Mouse (Mus musculus) granulocyte monocyte progenitor cell, adult 5-6 weeks (primary cell): ENCODE results near the gene Moap1. TPM values are rescaled to one million over a fixed set of nuclear protein-coding genes. Genes with fewer than 3 reads are reported as not detected.

Experiments used
- ATAC-seq: replicated peaks from 2 replicates; pipeline ENCODE4 v1.8.0; 2016; ENCODE audit warnings: mild to moderate bottlenecking, moderate TSS enrichment, inconsistent platforms; ENCODE audit not compliant: poor library complexity, severe bottlenecking
- total RNA-seq, 2 experiments: library from RNA; stranded (forward) in 1 of 2; stranded (reverse) in 1 of 2; fragments of 200-712, 200-1000 nt in 1 of 2; fragments of >200 nt in 1 of 2; fragmentation: Nextera tagmentation in 1 of 2; gene quantifications; 2 replicates each; pipeline ENCODE4 v1.2.3; 2014 to 2017

The Moap1 gene
- total RNA-seq (2014; fragmentation: Nextera tagmentation) (11.0 and 11.1 TPM in 2 replicates), total RNA-seq (2017) (9.3 and 15.6 TPM in 2 replicates)

- peak; percentile 78 for ATAC-seq
Measured at GRCm38 (mm10) chr12:102743589-102744574, at the start of gene Moap1, which contains the start of gene Tmem251. Gene Moap1, minus strand, starts transcription at chr12:102743661. Gene Tmem251, plus strand, starts transcription at chr12:102743762.

- no peak for ATAC-seq
Measured at GRCm38 (mm10) chr12:102787927-102788326, 44.5 kb upstream of the Moap1 start.

- no peak for ATAC-seq
Measured at GRCm38 (mm10) chr12:102785593-102785985, 42.1 kb upstream of the Moap1 start.

GRCm38 (mm10) chr12:102784899-102785592 lies 41.6 kb upstream of the Moap1 start:
- peak; percentile 92 for ATAC-seq

GRCm38 (mm10) chr12:102782841-102783240 lies 39.4 kb upstream of the Moap1 start:
- no peak for ATAC-seq

- ATAC-seq, result peak; percentile 54
Measured at GRCm38 (mm10) chr12:102779452-102779851, 36.0 kb upstream of the Moap1 start.

- no peak for ATAC-seq
Measured at GRCm38 (mm10) chr12:102778151-102778550, 34.7 kb upstream of the Moap1 start.

GRCm38 (mm10) chr12:102776035-102776434 lies 32.6 kb upstream of the Moap1 start:
- ATAC-seq, result no peak

- ATAC-seq, result no peak
Measured at GRCm38 (mm10) chr12:102772676-102773075, 29.2 kb upstream of the Moap1 start.

GRCm38 (mm10) chr12:102771601-102772000 lies 28.1 kb upstream of the Moap1 start:
- ATAC-seq, result no peak

GRCm38 (mm10) chr12:102769000-102769399 lies 25.5 kb upstream of the Moap1 start:
- no peak for ATAC-seq

GRCm38 (mm10) chr12:102763696-102764095 lies 20.2 kb upstream of the Moap1 start:
- no peak for ATAC-seq

GRCm38 (mm10) chr12:102761668-102762067 lies 18.2 kb upstream of the Moap1 start:
- no peak for ATAC-seq

- ATAC-seq, result no peak
Measured at GRCm38 (mm10) chr12:102758936-102759335, 15.5 kb upstream of the Moap1 start.

GRCm38 (mm10) chr12:102758403-102758756 lies 14.9 kb upstream of the Moap1 start, which contains the start of gene Gm20604:
Gene Gm20604, minus strand, starts transcription at chr12:102758672.
- ATAC-seq, result no peak

GRCm38 (mm10) chr12:102757689-102758402 lies 14.4 kb upstream of the Moap1 start, which contains the start of the genes Gm28051, Gon7 and Ubr7:
Gene Gm28051, minus strand, starts transcription at chr12:102757765.
Gene Gon7, minus strand, starts transcription at chr12:102757803.
Gene Ubr7, plus strand, starts transcription at chr12:102757967.
- peak; percentile 93 for ATAC-seq

GRCm38 (mm10) chr12:102757055-102757688 lies 13.7 kb upstream of the Moap1 start:
- ATAC-seq, result no peak

GRCm38 (mm10) chr12:102756304-102756703 lies 12.8 kb upstream of the Moap1 start:
- 0 out of 2 replicates have a peak, but pooled peaks have one; percentile 12 for ATAC-seq

- 0 out of 2 replicates have a peak, but pooled peaks have one; percentile 15 for ATAC-seq
Measured at GRCm38 (mm10) chr12:102748256-102748655, 4.8 kb upstream of the Moap1 start.

- peak; percentile 82 for ATAC-seq
Measured at GRCm38 (mm10) chr12:102744839-102745238, 1.4 kb upstream of the Moap1 start.
